Mouse (Mus musculus) liver, embryonic 14 days (tissue): ENCODE results near the gene Vmn1r127. TPM values are rescaled to one million over a fixed set of nuclear protein-coding genes. Genes with fewer than 3 reads are reported as not detected.

Experiments
- polyA plus RNA-seq: library from polyadenylated mRNA; depleted of rRNA; stranded (reverse); fragments of >200 nt; gene quantifications from 2 replicates; pipeline ENCODE4 v1.2.3, GENCODE M21; 2012; rRNA removed

The Vmn1r127 gene
- not detected in 2 replicates for polyA plus RNA-seq

DNA sequence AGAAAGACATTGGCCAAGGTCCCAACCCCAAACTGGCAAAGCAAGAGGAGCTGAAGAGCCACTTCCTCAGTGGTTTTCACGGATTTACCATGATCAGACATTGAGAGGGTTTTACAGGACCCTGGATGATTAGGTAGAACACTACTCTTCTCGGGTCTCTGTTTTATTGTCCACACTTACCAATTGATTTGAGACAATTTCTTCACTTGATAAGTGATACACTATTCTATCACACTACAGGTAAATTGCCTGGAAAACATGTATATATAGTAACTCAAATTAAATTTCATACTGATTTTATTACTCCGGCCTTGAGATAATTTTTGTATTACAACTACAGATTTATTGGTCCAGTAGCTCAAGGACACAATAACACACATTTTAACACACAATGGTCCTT, at the start of gene Vmn1r127:
TSS of gene Vmn1r127 (minus strand) at position 101 of the 400 bp plus-strand sequence.

DNA sequence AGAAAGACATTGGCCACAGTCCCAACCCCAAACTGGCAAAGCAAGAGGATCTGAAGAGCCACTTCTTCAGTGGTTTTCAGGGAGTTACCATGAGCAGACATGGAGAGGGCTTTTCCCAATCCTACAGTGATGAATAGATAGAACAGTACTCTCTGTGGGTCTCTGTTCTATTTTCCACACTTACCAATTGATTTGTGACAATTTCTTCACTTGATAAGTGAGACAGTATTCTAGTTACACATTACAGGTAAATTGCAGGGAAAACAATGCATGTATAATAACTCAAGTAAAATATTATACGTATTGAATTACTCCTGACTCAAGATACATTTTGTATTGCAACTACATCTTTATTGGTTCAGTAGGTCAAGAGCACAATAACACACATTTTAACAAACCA, 41.5 kb upstream of the Vmn1r127 start, which contains the start of gene Vmn1r129:
TSS of gene Vmn1r129 (minus strand) at position 101 of the 400 bp plus-strand sequence.

DNA sequence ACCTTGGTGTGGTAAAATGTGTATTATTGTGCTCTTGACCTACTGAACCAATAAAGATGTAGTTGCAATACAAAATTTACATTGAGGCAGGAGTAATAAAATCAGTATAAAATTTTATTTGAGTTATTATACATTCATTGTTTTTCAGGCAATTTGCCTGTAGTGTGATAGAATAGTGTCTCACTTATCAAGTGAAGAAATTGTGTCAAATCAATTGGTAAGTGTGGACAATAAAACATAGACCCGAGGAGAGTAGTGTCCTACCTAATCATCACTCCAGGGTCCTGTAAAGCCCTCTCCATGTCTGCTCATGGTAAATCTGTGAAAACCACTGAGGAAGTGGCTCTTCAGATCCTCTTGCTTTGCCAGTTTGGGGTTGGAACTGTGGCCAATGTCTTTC, 29.4 kb upstream of the Vmn1r127 start, which contains the start of gene Vmn1r128:
TSS of gene Vmn1r128 (plus strand) at position 301 of the 400 bp plus-strand sequence.

DNA sequence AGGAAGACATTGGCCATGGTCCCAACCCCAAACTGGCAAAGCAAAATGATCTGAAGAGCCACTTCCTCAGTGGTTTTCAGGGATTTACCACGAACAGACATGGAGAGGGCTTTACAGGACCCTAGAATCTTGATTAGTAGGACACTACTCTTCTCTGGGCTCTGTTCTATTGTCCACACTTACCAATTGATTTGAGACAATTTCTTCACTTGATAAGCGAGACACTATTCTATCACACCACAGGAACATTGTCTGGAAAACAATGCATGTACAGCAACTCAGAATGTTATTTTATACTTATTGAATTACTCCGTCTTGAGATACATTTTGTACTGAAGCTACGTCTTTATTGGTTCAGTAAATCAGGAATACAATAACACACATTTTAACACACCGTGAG, 18.3 kb downstream of the Vmn1r127 start, which contains the start of gene Vmn1r126:
TSS of gene Vmn1r126 (minus strand) at position 101 of the 400 bp plus-strand sequence.

DNA sequence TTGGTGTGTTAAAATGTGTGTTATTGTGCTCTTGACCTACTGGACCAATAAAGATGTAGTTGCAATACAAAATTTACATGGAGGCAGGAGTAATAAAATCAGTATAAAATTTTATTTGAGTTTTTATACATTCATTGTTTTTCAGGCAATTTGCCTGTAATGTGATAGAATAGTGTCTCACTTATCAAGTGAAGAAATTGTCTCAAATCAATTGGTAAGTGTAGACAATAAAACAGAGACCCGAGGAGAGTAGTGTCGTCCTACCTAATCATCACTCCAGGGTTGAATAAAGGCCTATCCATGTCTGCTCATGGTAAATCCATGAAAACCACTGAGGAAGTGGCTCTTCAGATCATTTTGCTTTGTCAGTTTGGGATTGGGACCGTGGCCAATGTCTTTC, 47.8 kb downstream of the Vmn1r127 start, which contains the start of gene Vmn1r125:
TSS of gene Vmn1r125 (plus strand) at position 301 of the 400 bp plus-strand sequence.

Other genes with a start within 250 kb of the Vmn1r127 start
- gene Vmn1r121, start 221.3 kb downstream of the Vmn1r127 start, polyA plus RNA-seq = not detected in 2 replicates
- gene Vmn1r122, start 185.7 kb downstream of the Vmn1r127 start, polyA plus RNA-seq = not detected in 2 replicates
- gene Vmn1r123, start 157.7 kb downstream of the Vmn1r127 start, polyA plus RNA-seq = not detected in 2 replicates
- gene Gm5157, start 129.4 kb downstream of the Vmn1r127 start, polyA plus RNA-seq = not detected in 2 replicates
- not detected in 2 replicates for gene Vmn1r124, start 59.2 kb downstream of the Vmn1r127 start, polyA plus RNA-seq
- not detected in 2 replicates for gene Vmn1r125, start 47.7 kb downstream of the Vmn1r127 start, polyA plus RNA-seq
- not detected in 2 replicates for gene Vmn1r126, start 18.4 kb downstream of the Vmn1r127 start, polyA plus RNA-seq
- not detected in 2 replicates for gene Vmn1r128, start 29.5 kb upstream of the Vmn1r127 start, polyA plus RNA-seq
- gene Vmn1r129, start 41.4 kb upstream of the Vmn1r127 start, polyA plus RNA-seq = not detected in 2 replicates
- not detected in 2 replicates for gene Gm6882, start 112.9 kb upstream of the Vmn1r127 start, polyA plus RNA-seq
- gene Vmn1r130, start 191.9 kb upstream of the Vmn1r127 start, polyA plus RNA-seq = not detected in 2 replicates
- gene Vmn1r131, start 226.2 kb upstream of the Vmn1r127 start, polyA plus RNA-seq = not detected in 2 replicates